Mouse (Mus musculus): Measurements from ENCODE around the gene Ankrd36. TPM values are rescaled to one million over a fixed set of nuclear protein-coding genes. Genes with fewer than 3 reads are reported as not detected.
A peak's percentile ranks its signal among the peaks of the same experiment; 100 is the strongest.

Ankrd36 gene
- polyA plus RNA-seq (2012; ENCODE audit: insufficient read depth, insufficient read length, low replicate concordance, missing spikeins), result not detected in 2 replicates

- TF ChIP-seq POLR2A (IDR thresholded peaks at IDR 0.05; ENCODE audit: insufficient read depth, low read depth, low read length), result no peak
- no peak for TF ChIP-seq CTCF (IDR thresholded peaks at IDR 0.05; ENCODE audit: insufficient read depth, low read depth, low read length)
- no peak within 1 kb of the TSS for H3K4me3 ChIP-seq (ENCODE audit: insufficient read depth, low read depth, low read length)
- WGBS, result 79% methylated on average over 12 of the region's 12 CpGs
- H3K4me1 ChIP-seq (ENCODE audit: control insufficient read depth, insufficient read depth, low read length), result no peaks in the 10 kb centered on the region
- no peak within 1 kb of the TSS for H3K27ac ChIP-seq (ENCODE audit: insufficient read depth, low read depth, low read length)
These were observed at the start of gene Ankrd36 for GRCm38 (mm10) chr11:5569474-5569873. Ankrd36 (plus strand) TSS chr11:5569684.

- under 1% methylated on average over 72 of the region's 72 CpGs for WGBS
- Histone ChIP-seq H3K4me1 (ENCODE audit: control insufficient read depth, insufficient read depth, low read length) (peaks cover 15% of the 10 kb centered on the region), H3K4me3 (ENCODE audit: insufficient read depth, low read depth, low read length) (peak within 1 kb of the TSS; percentile 99), H3K27ac (ENCODE audit: insufficient read depth, low read depth, low read length) (peak within 1 kb of the TSS; percentile 93)
- TF ChIP-seq POLR2A (IDR thresholded peaks at IDR 0.05; ENCODE audit: insufficient read depth, low read depth, low read length) (peak; percentile 93; the same call in 1 of the 2 replicates), CTCF (IDR thresholded peaks at IDR 0.05; ENCODE audit: insufficient read depth, low read depth, low read length) (peak; percentile 28; the same call in 1 of the 2 replicates)
These were observed 48.8 kb upstream of the Ankrd36 start, which contains the start of gene Xbp1 for GRCm38 (mm10) chr11:5520412-5521265. Xbp1 (plus strand) TSS chr11:5520659.

- Histone ChIP-seq H3K4me1 (ENCODE audit: control insufficient read depth, insufficient read depth, low read length) (peaks cover 15% of the 10 kb centered on the region), H3K27ac (ENCODE audit: insufficient read depth, low read depth, low read length) (peak overlapping the region; percentile 93), H3K4me3 (ENCODE audit: insufficient read depth, low read depth, low read length) (peak overlapping the region; percentile 99)
- under 1% methylated on average over 13 of the region's 13 CpGs for WGBS
- no peak for TF ChIP-seq CTCF (IDR thresholded peaks at IDR 0.05; ENCODE audit: insufficient read depth, low read depth, low read length)
- no peak for TF ChIP-seq POLR2A (IDR thresholded peaks at IDR 0.05; ENCODE audit: insufficient read depth, low read depth, low read length)
These were observed 48.3 kb upstream of the Ankrd36 start for GRCm38 (mm10) chr11:5521266-5521515.

- H3K4me1 ChIP-seq (ENCODE audit: control insufficient read depth, insufficient read depth, low read length), result peaks cover 15% of the 10 kb centered on the region
- WGBS, result under 1% methylated on average over 34 of the region's 34 CpGs
- H3K27ac ChIP-seq (ENCODE audit: insufficient read depth, low read depth, low read length), result peak overlapping the region; percentile 93
- peak overlapping the region; percentile 99 for H3K4me3 ChIP-seq (ENCODE audit: insufficient read depth, low read depth, low read length)
- peak; percentile 43; the same call in 1 of the 2 replicates for TF ChIP-seq CTCF (IDR thresholded peaks at IDR 0.05; ENCODE audit: insufficient read depth, low read depth, low read length)
- no peak for TF ChIP-seq POLR2A (IDR thresholded peaks at IDR 0.05; ENCODE audit: insufficient read depth, low read depth, low read length)
These were observed 47.8 kb upstream of the Ankrd36 start for GRCm38 (mm10) chr11:5521516-5522291.

GRCm38 (mm10) chr11:5522798-5523415 is 46.6 kb upstream of the Ankrd36 start:
- no peak overlapping the region for H3K27ac ChIP-seq (ENCODE audit: insufficient read depth, low read depth, low read length)
- WGBS, result 74% methylated on average over 11 of the region's 11 CpGs
- no peak for TF ChIP-seq POLR2A (IDR thresholded peaks at IDR 0.05; ENCODE audit: insufficient read depth, low read depth, low read length)
- no peak for TF ChIP-seq CTCF (IDR thresholded peaks at IDR 0.05; ENCODE audit: insufficient read depth, low read depth, low read length)
- peaks cover 15% of the 10 kb centered on the region for H3K4me1 ChIP-seq (ENCODE audit: control insufficient read depth, insufficient read depth, low read length)
- no peak overlapping the region for H3K4me3 ChIP-seq (ENCODE audit: insufficient read depth, low read depth, low read length)

GRCm38 (mm10) chr11:5525418-5525817 is 44.1 kb upstream of the Ankrd36 start:
- peaks cover 13% of the 10 kb centered on the region for H3K4me1 ChIP-seq (ENCODE audit: control insufficient read depth, insufficient read depth, low read length)
- no peak overlapping the region for H3K27ac ChIP-seq (ENCODE audit: insufficient read depth, low read depth, low read length)
- no peak overlapping the region for H3K4me3 ChIP-seq (ENCODE audit: insufficient read depth, low read depth, low read length)
- 87% methylated on average over 4 of the region's 4 CpGs for WGBS
- TF ChIP-seq CTCF (IDR thresholded peaks at IDR 0.05; ENCODE audit: insufficient read depth, low read depth, low read length) (no peak), POLR2A (IDR thresholded peaks at IDR 0.05; ENCODE audit: insufficient read depth, low read depth, low read length) (no peak)

GRCm38 (mm10) chr11:5526573-5527439 is 42.7 kb upstream of the Ankrd36 start:
- no peak for TF ChIP-seq POLR2A (IDR thresholded peaks at IDR 0.05; ENCODE audit: insufficient read depth, low read depth, low read length)
- H3K4me3 ChIP-seq (ENCODE audit: insufficient read depth, low read depth, low read length), result no peak overlapping the region
- H3K4me1 ChIP-seq (ENCODE audit: control insufficient read depth, insufficient read depth, low read length), result peaks cover 13% of the 10 kb centered on the region
- WGBS, result 88% methylated on average over 7 of the region's 7 CpGs
- H3K27ac ChIP-seq (ENCODE audit: insufficient read depth, low read depth, low read length), result no peak overlapping the region

GRCm38 (mm10) chr11:5527865-5528523 is 41.5 kb upstream of the Ankrd36 start:
- no peak for TF ChIP-seq CTCF (IDR thresholded peaks at IDR 0.05; ENCODE audit: insufficient read depth, low read depth, low read length)
- TF ChIP-seq POLR2A (IDR thresholded peaks at IDR 0.05; ENCODE audit: insufficient read depth, low read depth, low read length), result no peak
- Histone ChIP-seq H3K27ac (ENCODE audit: insufficient read depth, low read depth, low read length) (no peak overlapping the region), H3K4me1 (ENCODE audit: control insufficient read depth, insufficient read depth, low read length) (peaks cover 10% of the 10 kb centered on the region), H3K4me3 (ENCODE audit: insufficient read depth, low read depth, low read length) (no peak overlapping the region)
- WGBS, result 75% methylated on average over 5 of the region's 5 CpGs
